Mouse (Mus musculus) bone marrow, adult 2 months (tissue): ENCODE data around the gene Agpat2.

Experiments
- CTCF ChIP-seq: fragments of 200-500 bp; IDR thresholded peaks from 2 replicates; pipeline ENCODE4 v1.5.1; 2011; ENCODE audit warnings: low read length, control low read depth; ENCODE audit not compliant: control insufficient read depth, insufficient read depth
- POLR2A ChIP-seq: fragments of 200-500 bp; IDR thresholded peaks from 2 replicates; pipeline ENCODE4 v1.6.1; 2011; ENCODE audit warnings: low read depth, mild to moderate bottlenecking, control low read depth, low read length, borderline replicate concordance; ENCODE audit not compliant: control insufficient read depth

DNA sequence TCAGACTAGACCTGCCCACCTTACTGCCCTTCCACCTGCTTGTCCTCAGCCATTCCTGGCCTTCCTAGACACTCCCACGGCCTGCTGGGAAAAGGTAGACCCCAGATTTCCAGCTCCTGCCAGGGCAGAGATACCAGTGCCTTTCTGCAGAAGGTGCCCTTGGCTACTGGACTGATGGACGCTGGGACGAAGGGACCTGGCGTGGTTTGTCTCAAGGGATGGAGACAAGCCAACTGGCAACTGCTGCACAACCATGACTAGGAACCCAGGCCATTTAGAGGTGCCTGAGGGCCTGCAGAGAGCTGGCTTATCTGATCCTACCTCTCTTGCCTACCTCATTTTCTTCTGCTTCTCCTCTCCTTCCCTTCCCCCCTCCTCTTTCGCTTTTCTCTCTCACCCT is 10.7 kb upstream of the Agpat2 start:
- TF ChIP-seq CTCF (no peak), POLR2A (no peak)
